Mouse (Mus musculus) liver, postnatal 0 days (tissue): Measurements from ENCODE around the gene Rtn4ip1. TPM values are rescaled to one million over a fixed set of nuclear protein-coding genes. Genes with fewer than 3 reads are reported as not detected.

Source experiments
- ATAC-seq: fragments of 200-750 bp; cut with Nextera tagmentation; 2 replicates; pipeline ENCODE4 v1.8.0; 2017; ENCODE audit warnings: mild to moderate bottlenecking, moderate library complexity
- DNase-seq: peaks from one replicate; pipeline ENCODE4 v3.0.0-alpha.2; 2016
- H3K27ac ChIP-seq: fragments of 300-500 bp; sonication (generic); 2 replicates; pipeline ENCODE4 v1.5.1; 2014; ENCODE audit warnings: antibody characterized with exemption, moderate library complexity, mild to moderate bottlenecking, low read depth
- H3K27me3 ChIP-seq: fragments of 300-500 bp; sonication (generic); 2 replicates; pipeline ENCODE4 v1.6.1; 2014; ENCODE audit warnings: low read length, control low read depth, mixed read lengths; ENCODE audit not compliant: insufficient read depth
- H3K36me3 ChIP-seq: fragments of 300-500 bp; sonication (generic); replicated peaks from 2 replicates; pipeline ENCODE4 v1.6.1; 2014; ENCODE audit warnings: mild to moderate bottlenecking, control low read depth, low read length, moderate library complexity, mixed read lengths; ENCODE audit not compliant: insufficient read depth
- H3K4me1 ChIP-seq: fragments of 300-500 bp; sonication (generic); 2 replicates; pipeline ENCODE4 v1.6.1; 2014; ENCODE audit warnings: antibody characterized with exemption, mild to moderate bottlenecking, control low read depth; ENCODE audit not compliant: insufficient read depth
- H3K4me2 ChIP-seq: fragments of 300-500 bp; sonication (generic); 2 replicates; pipeline ENCODE4 v1.6.1; 2014; ENCODE audit warnings: low read depth, mild to moderate bottlenecking, low read length, moderate library complexity, mixed read lengths
- H3K4me3 ChIP-seq: fragments of 300-500 bp; sonication (generic); 2 replicates; pipeline ENCODE4 v1.5.1; 2014; ENCODE audit warnings: low read depth, low read length
- H3K9ac ChIP-seq: fragments of 300-500 bp; sonication (generic); replicated peaks from 2 replicates; pipeline ENCODE4 v1.6.1; 2014; ENCODE audit warnings: mild to moderate bottlenecking, moderate library complexity
- H3K9me3 ChIP-seq: fragments of 300-500 bp; sonication (generic); 2 replicates; pipeline ENCODE4 v1.6.1; 2016; ENCODE audit warnings: mild to moderate bottlenecking, control low read depth, low read length, mixed read lengths
- CTCF ChIP-seq: sonication (generic); IDR thresholded peaks from 2 replicates; pipeline ENCODE4 v1.5.1; 2016; ENCODE audit warnings: antibody characterized with exemption, low read depth
- EP300 ChIP-seq: IDR thresholded peaks from 2 replicates; pipeline ENCODE4 v1.6.1; 2016; ENCODE audit warnings: antibody characterized with exemption, low read depth, mild to moderate bottlenecking
- WGBS: fragments of 180-500 bp; shearing (Covaris S2); extraction: QIAGEN DNeasy Blood & Tissue Kit; methylation state at CpG from one replicate; pipeline ENCODE4 v1.1.7; 2014; ENCODE audit not compliant: insufficient replicate concordance; 5-methylcytosine and 5-hydroxymethylcytosine counted together
- polyA plus RNA-seq: library from polyadenylated mRNA; unstranded; fragments of >200 nt; fragmentation: Nextera tagmentation; extraction: Ambion mirVana; gene quantifications from 2 replicates; pipeline ENCODE4 v1.2.1, GENCODE M21; 2015

Gene Rtn4ip1
- 7.6 and 9.6 TPM in 2 replicates for polyA plus RNA-seq

DNA sequence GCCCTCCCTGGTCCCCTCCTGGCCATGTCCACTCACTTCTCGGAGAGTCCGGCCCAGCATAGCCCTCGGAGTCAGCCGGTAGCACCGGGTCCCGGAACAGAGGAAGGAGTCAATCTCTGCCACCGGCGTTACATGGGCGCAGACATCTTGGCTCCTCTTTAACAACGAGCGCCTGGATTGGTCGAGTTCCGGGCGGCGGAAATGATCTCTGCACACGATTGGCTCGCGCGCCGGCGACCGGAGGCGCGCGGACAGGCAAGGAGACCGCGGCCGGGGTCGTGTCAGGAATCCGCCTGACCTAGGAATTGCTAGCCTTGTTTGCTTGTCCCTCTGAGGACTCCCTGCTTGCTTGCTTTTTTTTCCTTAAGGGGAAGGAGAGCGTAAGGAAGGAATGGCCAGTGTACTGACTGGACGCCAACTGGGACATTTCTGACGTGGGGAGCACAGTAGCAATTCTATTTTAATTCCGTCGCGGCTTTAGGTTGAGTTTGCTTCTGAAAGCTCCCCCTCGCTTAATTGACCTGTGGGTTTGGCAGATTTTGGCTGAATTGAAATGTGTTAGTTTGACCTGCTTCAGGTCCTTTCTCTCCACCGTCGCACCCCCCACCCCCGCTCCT lies at the start of gene Rtn4ip1, which contains the start of gene Qrsl1:
Gene Rtn4ip1 (plus strand): TSS at position 230 of the 617 bp plus-strand sequence.
Gene Qrsl1 (minus strand): TSS at position 168 of the 617 bp plus-strand sequence.
- WGBS: under 1% methylated on average over 40 of the region's 40 CpGs
- Histone ChIP-seq H3K9me3 (no peaks in the 10 kb centered on the region), H3K4me2 (peak within 1 kb of the TSS; percentile 78), H3K27ac (peak within 1 kb of the TSS; percentile 66), H3K36me3 (no peaks in the 10 kb centered on the region), H3K4me3 (peak within 1 kb of the TSS; percentile 84), H3K27me3 (no peaks in the 10 kb centered on the region), H3K4me1 (peaks cover 9% of the 10 kb centered on the region), H3K9ac (peak within 1 kb of the TSS; percentile 65)
- peak; percentile 98 for ATAC-seq
- TF ChIP-seq EP300: no peak
- peak; percentile 95 for DNase-seq

GRCm38 (mm10) chr10:43851898-43852297 lies 49.7 kb upstream of the Rtn4ip1 start:
- H3K9ac ChIP-seq: no peak overlapping the region
- no peak overlapping the region for H3K4me2 ChIP-seq
- ATAC-seq (no peak), DNase-seq (no peak)
- no peaks in the 10 kb centered on the region for H3K27me3 ChIP-seq
- no peaks in the 10 kb centered on the region for H3K36me3 ChIP-seq
- no peaks in the 10 kb centered on the region for H3K9me3 ChIP-seq
- whole genome bisulfite sequencing: 46% methylated on average over 5 of the region's 5 CpGs
- TF ChIP-seq CTCF (no peak), EP300 (no peak)
- H3K4me3 ChIP-seq: no peak overlapping the region
- H3K4me1 ChIP-seq: peaks cover 6% of the 10 kb centered on the region; the same call in 1 of the 2 replicates
- H3K27ac ChIP-seq: no peak overlapping the region

DNA sequence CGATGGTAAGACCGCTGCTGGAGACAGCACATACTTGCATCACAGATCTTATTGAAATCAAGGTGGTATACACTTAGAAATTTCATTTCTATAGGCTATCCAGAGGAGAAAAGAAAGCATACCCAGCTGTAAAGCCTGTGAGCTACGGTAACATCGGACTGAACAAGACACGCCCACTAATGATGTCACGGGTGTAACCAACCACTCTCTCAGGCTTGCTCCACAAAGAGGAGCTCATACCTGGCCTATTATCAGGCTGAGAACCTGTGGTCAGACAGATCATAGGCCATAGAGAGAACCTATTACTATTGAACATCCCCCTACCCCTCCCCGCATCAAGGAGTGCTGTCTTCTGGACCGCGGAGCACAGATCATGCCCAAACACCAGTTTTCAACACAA lies 45.7 kb upstream of the Rtn4ip1 start:
- Histone ChIP-seq H3K4me3 (no peak overlapping the region), H3K4me2 (no peak overlapping the region), H3K36me3 (no peaks in the 10 kb centered on the region), H3K27me3 (no peaks in the 10 kb centered on the region), H3K27ac (no peak overlapping the region), H3K4me1 (peaks cover 4% of the 10 kb centered on the region; the same call in 1 of the 2 replicates), H3K9ac (no peak overlapping the region), H3K9me3 (no peaks in the 10 kb centered on the region)
- DNase-seq (no peak), ATAC-seq (peak; percentile 8; the same call in 1 of the 2 replicates)
- no peak for TF ChIP-seq EP300
- no peak for TF ChIP-seq CTCF
- WGBS: 77% methylated on average over 9 of the region's 9 CpGs

DNA sequence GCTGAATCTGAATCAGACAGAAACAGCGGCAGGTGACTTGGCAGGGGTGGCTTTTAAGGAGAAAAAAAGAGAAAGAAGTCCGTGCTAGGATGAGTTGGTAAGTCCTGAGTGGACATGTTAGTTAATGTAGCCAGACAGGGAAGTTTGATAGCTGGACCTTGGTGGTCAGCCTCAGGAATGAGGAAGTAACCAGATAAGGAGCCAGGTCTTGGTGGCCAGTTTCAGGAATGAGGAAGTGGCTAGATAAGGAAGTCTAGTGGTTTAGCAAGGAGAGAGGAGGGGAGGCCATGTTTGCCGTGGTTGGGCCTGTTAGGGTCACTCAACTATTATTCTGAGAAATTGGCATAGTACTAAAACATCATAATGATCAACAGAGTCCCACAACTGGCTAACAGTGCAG lies 45.3 kb upstream of the Rtn4ip1 start:
- peaks cover 4% of the 10 kb centered on the region; the same call in 1 of the 2 replicates for H3K4me1 ChIP-seq
- H3K4me3 ChIP-seq: no peak overlapping the region
- whole genome bisulfite sequencing: 54% methylated on average over 3 of the region's 3 CpGs
- no peak for TF ChIP-seq EP300
- TF ChIP-seq CTCF: no peak
- no peak overlapping the region for H3K9ac ChIP-seq
- no peak for DNase-seq
- H3K9me3 ChIP-seq: no peaks in the 10 kb centered on the region
- no peak overlapping the region for H3K27ac ChIP-seq
- H3K4me2 ChIP-seq: no peak overlapping the region
- 0 out of 2 replicates have a peak, but pooled peaks have one; percentile 36 for ATAC-seq
- no peaks in the 10 kb centered on the region for H3K27me3 ChIP-seq
- H3K36me3 ChIP-seq: no peaks in the 10 kb centered on the region

DNA sequence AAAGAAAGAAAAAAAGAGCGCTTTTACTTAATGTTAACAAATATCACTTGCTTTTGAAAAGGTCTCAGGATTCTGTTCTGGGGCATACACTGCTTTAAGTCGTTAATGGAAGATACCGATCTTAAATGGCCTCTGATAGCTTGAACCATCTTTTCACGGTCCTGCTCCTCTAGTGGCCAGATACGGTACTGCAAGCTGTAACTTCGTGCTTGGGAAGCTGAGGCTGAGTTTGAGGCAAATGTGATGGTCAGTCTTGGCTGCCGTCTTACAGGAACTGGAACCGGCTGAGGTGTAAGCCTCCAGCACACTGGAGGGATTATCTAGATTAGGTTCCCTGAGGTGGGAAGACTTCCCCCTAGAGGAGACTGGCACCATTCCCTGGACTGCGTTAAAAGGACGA lies 30.9 kb upstream of the Rtn4ip1 start:
- peak; percentile 46 for DNase-seq

DNA sequence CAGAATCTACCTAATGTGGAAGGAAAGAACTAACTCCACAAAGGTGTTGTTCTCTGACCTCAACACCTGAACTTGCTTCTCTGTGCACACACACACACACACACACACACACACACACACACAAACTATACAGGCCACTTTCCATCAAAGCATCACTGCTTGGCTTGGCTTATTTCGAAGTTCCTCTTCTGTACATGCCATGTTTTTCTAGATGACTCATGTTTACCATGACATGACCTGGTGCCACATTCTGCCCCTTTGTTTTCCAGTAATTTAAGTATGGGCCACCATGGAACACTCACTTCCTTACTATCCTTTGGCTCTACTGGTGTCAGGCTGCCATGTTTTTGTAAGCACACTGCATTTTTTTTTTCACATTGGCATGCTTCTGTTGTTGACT lies 30.1 kb upstream of the Rtn4ip1 start:
- Histone ChIP-seq H3K4me1 (no peaks in the 10 kb centered on the region), H3K27me3 (no peaks in the 10 kb centered on the region), H3K9ac (no peak overlapping the region), H3K4me3 (no peak overlapping the region), H3K9me3 (0 out of 2 replicates have a peak, but pooled peaks cover 5% of the 10 kb centered on the region), H3K36me3 (no peaks in the 10 kb centered on the region), H3K4me2 (no peak overlapping the region), H3K27ac (no peak overlapping the region)
- TF ChIP-seq EP300: no peak
- TF ChIP-seq CTCF: no peak
- ATAC-seq: no peak
- 67% methylated on average over 1 of the region's 1 CpGs for WGBS
- DNase-seq: no peak

More for the DNA sequence above, 30.9 kb upstream of the Rtn4ip1 start:
- Histone ChIP-seq H3K9me3 (0 out of 2 replicates have a peak, but pooled peaks cover 5% of the 10 kb centered on the region), H3K36me3 (no peaks in the 10 kb centered on the region), H3K27me3 (no peaks in the 10 kb centered on the region), H3K4me3 (no peak overlapping the region), H3K4me2 (no peak overlapping the region), H3K27ac (no peak overlapping the region), H3K9ac (no peak overlapping the region), H3K4me1 (no peaks in the 10 kb centered on the region)
- 72% methylated on average over 10 of the region's 10 CpGs for WGBS
- ATAC-seq: no peak
- no peak for TF ChIP-seq EP300
- peak; percentile 95 for TF ChIP-seq CTCF
